Mouse (Mus musculus): ENCODE measurements around the gene Fbxw8. TPM values are rescaled to one million over a fixed set of nuclear protein-coding genes. Genes with fewer than 3 reads are reported as not detected.
A peak's percentile ranks its signal among the peaks of the same experiment; 100 is the strongest.

Gene Fbxw8
- polyA plus RNA-seq, 1 experiment from 2014 or later, result 26.3 TPM

DNA sequence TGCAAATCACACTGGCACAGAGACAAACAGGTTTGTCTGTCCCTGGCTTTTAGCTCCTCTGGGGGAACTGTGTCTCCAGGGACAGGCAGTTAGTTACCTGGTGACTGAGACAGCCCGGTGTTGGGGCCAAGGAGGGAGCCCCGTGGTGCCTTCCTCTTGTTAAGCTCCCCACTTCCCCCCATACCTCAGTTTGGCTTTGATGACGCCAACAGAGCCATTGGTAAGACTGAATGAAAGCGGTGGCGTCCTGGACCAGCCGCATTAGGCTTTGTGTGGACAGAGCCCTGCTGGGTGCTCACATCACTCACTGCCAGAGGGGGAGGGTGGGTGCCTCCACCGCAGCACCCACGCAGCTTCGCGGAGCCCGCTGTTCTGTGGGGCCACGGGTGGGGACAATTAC, 129.4 kb downstream of the Fbxw8 start:
- WGBS, result 4% methylated on average over 12 of the region's 12 CpGs
- Histone ChIP-seq H3K4me2 (replicated peaks; ENCODE audit: low read depth, low read length) (no peak overlapping the region), H3K27me3 (ENCODE audit: insufficient read depth, low read length) (peaks cover 49% of the 10 kb centered on the region), H3K9ac (replicated peaks; ENCODE audit: low read length) (no peak overlapping the region), H3K4me1 (ENCODE audit: insufficient read depth, low read length) (peaks cover 31% of the 10 kb centered on the region), H3K9me3 (ENCODE audit: low read length) (no peaks in the 10 kb centered on the region), H3K27ac (ENCODE audit: low read length) (no peak overlapping the region), H3K36me3 (ENCODE audit: insufficient read depth, low read length) (no peaks in the 10 kb centered on the region), H3K4me3 (ENCODE audit: low read length) (no peak overlapping the region)
- no peak for ATAC-seq (ENCODE audit: low FRiP score, low TSS enrichment)

DNA sequence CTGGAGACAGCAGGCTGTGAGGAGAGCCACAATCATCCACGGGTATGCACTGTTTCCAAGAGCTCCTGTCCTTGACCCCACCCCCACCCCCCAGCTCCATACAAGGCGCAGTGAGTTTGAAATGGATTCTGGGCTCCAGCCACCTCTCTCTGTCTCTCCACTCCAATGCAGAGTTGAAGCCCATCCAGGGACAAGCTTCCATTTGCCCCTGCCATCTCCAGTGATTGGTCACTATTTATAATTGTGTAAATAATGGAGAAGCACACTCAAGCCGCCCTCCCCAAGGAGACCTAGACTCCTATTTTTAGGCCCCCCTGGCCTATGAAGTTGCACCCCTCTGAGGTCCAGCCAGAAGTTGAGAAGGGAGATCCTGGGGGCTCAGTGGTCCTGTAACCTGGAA, 132.2 kb downstream of the Fbxw8 start:
- Histone ChIP-seq H3K9me3 (ENCODE audit: low read length) (no peaks in the 10 kb centered on the region), H3K4me1 (ENCODE audit: insufficient read depth, low read length) (peaks cover 18% of the 10 kb centered on the region), H3K9ac (replicated peaks; ENCODE audit: low read length) (no peak overlapping the region), H3K27ac (ENCODE audit: low read length) (no peak overlapping the region), H3K36me3 (ENCODE audit: insufficient read depth, low read length) (no peaks in the 10 kb centered on the region), H3K27me3 (ENCODE audit: insufficient read depth, low read length) (peaks cover 27% of the 10 kb centered on the region), H3K4me2 (replicated peaks; ENCODE audit: low read depth, low read length) (no peak overlapping the region), H3K4me3 (ENCODE audit: low read length) (no peak overlapping the region)
- no peak for ATAC-seq (ENCODE audit: low FRiP score, low TSS enrichment)
- 74% methylated on average over 3 of the region's 3 CpGs for WGBS

GRCm38 (mm10) chr5:118019905-118020304, 135.4 kb downstream of the Fbxw8 start:
- no peak overlapping the region for H3K4me3 ChIP-seq (ENCODE audit: low read length)
- no peak for ATAC-seq (ENCODE audit: low FRiP score, low TSS enrichment)
- peaks cover 5% of the 10 kb centered on the region for H3K4me1 ChIP-seq (ENCODE audit: insufficient read depth, low read length)
- H3K9me3 ChIP-seq (ENCODE audit: low read length), result no peaks in the 10 kb centered on the region
- H3K27ac ChIP-seq (ENCODE audit: low read length), result no peak overlapping the region
- no peaks in the 10 kb centered on the region for H3K36me3 ChIP-seq (ENCODE audit: insufficient read depth, low read length)
- 53% methylated on average over 11 of the region's 11 CpGs for WGBS
- H3K9ac ChIP-seq (replicated peaks; ENCODE audit: low read length), result no peak overlapping the region
- no peaks in the 10 kb centered on the region for H3K27me3 ChIP-seq (ENCODE audit: insufficient read depth, low read length)
- H3K4me2 ChIP-seq (replicated peaks; ENCODE audit: low read depth, low read length), result no peak overlapping the region

- H3K36me3 ChIP-seq (ENCODE audit: insufficient read depth, low read length), result no peaks in the 10 kb centered on the region
- 59% methylated on average over 5 of the region's 5 CpGs for WGBS
- no peak for ATAC-seq (ENCODE audit: low FRiP score, low TSS enrichment)
These were observed 137.7 kb downstream of the Fbxw8 start for GRCm38 (mm10) chr5:118017527-118017926.

DNA sequence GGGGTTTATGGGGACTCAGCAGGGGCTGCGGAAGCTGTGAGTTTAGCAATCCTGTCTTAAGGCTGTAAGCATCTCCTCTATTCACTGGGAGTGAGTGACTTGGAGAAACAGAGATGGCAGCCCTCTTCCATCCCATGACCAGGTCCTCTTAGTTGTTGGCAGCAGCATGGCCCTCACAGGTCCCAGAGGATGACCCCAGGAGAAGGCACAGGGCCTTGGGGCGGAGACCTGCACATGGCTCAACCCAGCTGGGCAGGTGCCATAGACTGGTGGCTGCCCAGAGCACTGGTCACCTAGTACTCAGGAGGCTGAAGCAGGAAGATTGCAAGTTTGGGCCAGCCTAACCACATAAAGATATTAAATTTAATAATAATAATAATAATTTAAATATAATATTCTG, 139.6 kb downstream of the Fbxw8 start:
- 74% methylated on average over 2 of the region's 2 CpGs for WGBS
- no peak for ATAC-seq (ENCODE audit: low FRiP score, low TSS enrichment)

More at GRCm38 (mm10) chr5:118017527-118017926, 137.7 kb downstream of the Fbxw8 start:
- Histone ChIP-seq H3K4me3 (ENCODE audit: low read length) (no peak overlapping the region), H3K4me2 (replicated peaks; ENCODE audit: low read depth, low read length) (no peak overlapping the region), H3K9me3 (ENCODE audit: low read length) (no peaks in the 10 kb centered on the region), H3K9ac (replicated peaks; ENCODE audit: low read length) (no peak overlapping the region), H3K27ac (ENCODE audit: low read length) (no peak overlapping the region), H3K27me3 (ENCODE audit: insufficient read depth, low read length) (no peaks in the 10 kb centered on the region), H3K4me1 (ENCODE audit: insufficient read depth, low read length) (peaks cover 9% of the 10 kb centered on the region)

DNA sequence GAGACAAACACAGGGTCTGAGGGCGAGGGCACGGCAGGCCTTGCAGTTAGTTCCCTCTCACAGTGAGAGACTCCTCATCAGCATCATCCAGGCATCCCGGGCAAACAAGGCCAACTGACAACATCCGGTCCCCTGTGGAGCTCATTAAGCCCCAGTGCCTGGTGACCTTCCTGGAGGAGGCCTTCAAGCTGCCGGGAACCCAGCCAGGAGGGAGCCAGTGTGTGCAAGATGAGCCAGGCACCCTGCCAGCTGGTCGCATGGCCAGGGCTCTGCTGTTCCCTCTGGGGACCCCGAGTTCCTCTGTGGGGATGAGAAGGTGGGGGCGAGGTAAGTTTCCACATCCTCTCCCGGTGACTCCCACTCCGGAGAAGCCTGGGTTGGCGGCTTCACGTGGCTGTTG, 140.2 kb downstream of the Fbxw8 start:
- WGBS, result 26% methylated on average over 12 of the region's 12 CpGs
- ATAC-seq (ENCODE audit: low FRiP score, low TSS enrichment), result 0 out of 2 replicates have a peak, but pooled peaks have one; percentile 22
- no peak overlapping the region for H3K27ac ChIP-seq (ENCODE audit: low read length)

More for the DNA sequence above, 139.6 kb downstream of the Fbxw8 start:
- no peak overlapping the region for H3K9ac ChIP-seq (replicated peaks; ENCODE audit: low read length)
- no peaks in the 10 kb centered on the region for H3K27me3 ChIP-seq (ENCODE audit: insufficient read depth, low read length)
- no peak overlapping the region for H3K4me3 ChIP-seq (ENCODE audit: low read length)
- no peaks in the 10 kb centered on the region for H3K9me3 ChIP-seq (ENCODE audit: low read length)
- no peak overlapping the region for H3K4me2 ChIP-seq (replicated peaks; ENCODE audit: low read depth, low read length)
- H3K4me1 ChIP-seq (ENCODE audit: insufficient read depth, low read length), result peaks cover 9% of the 10 kb centered on the region
- no peak overlapping the region for H3K27ac ChIP-seq (ENCODE audit: low read length)
- H3K36me3 ChIP-seq (ENCODE audit: insufficient read depth, low read length), result no peaks in the 10 kb centered on the region

More for the DNA sequence above, 140.2 kb downstream of the Fbxw8 start:
- no peak overlapping the region for H3K4me3 ChIP-seq (ENCODE audit: low read length)
- H3K9ac ChIP-seq (replicated peaks; ENCODE audit: low read length), result no peak overlapping the region
- H3K4me1 ChIP-seq (ENCODE audit: insufficient read depth, low read length), result peaks cover 9% of the 10 kb centered on the region
- 0 out of 2 replicates have a peak, but pooled peaks cover 6% of the 10 kb centered on the region for H3K36me3 ChIP-seq (ENCODE audit: insufficient read depth, low read length)
- H3K4me2 ChIP-seq (replicated peaks; ENCODE audit: low read depth, low read length), result no peak overlapping the region
- H3K27me3 ChIP-seq (ENCODE audit: insufficient read depth, low read length), result no peaks in the 10 kb centered on the region
- no peaks in the 10 kb centered on the region for H3K9me3 ChIP-seq (ENCODE audit: low read length)

Other genes starting within 250 kb of the Fbxw8 start
- gene Fbxo21, start 178.7 kb downstream of the Fbxw8 start, polyA plus RNA-seq (2015; fragmentation: Nextera tagmentation; extraction: Ambion mirVana), result 85.6 and 87.5 TPM in 2 replicates
- 20.9 and 23.9 TPM in 2 replicates for gene Tesc, start 127.7 kb downstream of the Fbxw8 start, polyA plus RNA-seq (2015; fragmentation: Nextera tagmentation; extraction: Ambion mirVana)
- gene Hrk, start 9.2 kb upstream of the Fbxw8 start, polyA plus RNA-seq (2015; fragmentation: Nextera tagmentation; extraction: Ambion mirVana), result 0.09 and 0.17 TPM in 2 replicates
- 2.8 and 3.3 TPM in 2 replicates for gene Rnft2, start 89.7 kb upstream of the Fbxw8 start, polyA plus RNA-seq (2015; fragmentation: Nextera tagmentation; extraction: Ambion mirVana)
- 10.6 and 10.7 TPM in 2 replicates for gene 2410131K14Rik, start 89.8 kb upstream of the Fbxw8 start, polyA plus RNA-seq (2015; fragmentation: Nextera tagmentation; extraction: Ambion mirVana)

All from kidney, embryonic 16.5 days (tissue).